Mouse (Mus musculus) forebrain, embryonic 14.5 days (tissue): ENCODE data around the gene Acoxl. TPM values are rescaled to one million over a fixed set of nuclear protein-coding genes. Genes with fewer than 3 reads are reported as not detected.
"Not testable (repeated sequence)": the region's sequence is repeated elsewhere in the genome, so short reads cannot be mapped to it uniquely, and the experiment has no call there.

ENCODE experiments used
- ATAC-seq: fragments of 200-750 bp; cut with Nextera tagmentation; 2 replicates; pipeline ENCODE4 v1.8.0; 2017; ENCODE audit warnings: mild to moderate bottlenecking, moderate library complexity
- DNase-seq: peaks from one replicate; pipeline ENCODE4 v3.0.0-alpha.2; 2015; ENCODE audit warnings: low spot score
- H3K27ac ChIP-seq: fragments of 300-500 bp; sonication (generic); 2 replicates; pipeline ENCODE4 v1.5.1; 2014; ENCODE audit warnings: low read depth, mild to moderate bottlenecking, control low read depth, low read length, moderate library complexity
- H3K27me3 ChIP-seq: fragments of 300-500 bp; sonication (generic); replicated peaks from 2 replicates; pipeline ENCODE4 v1.6.1; 2014; ENCODE audit warnings: low read length, control low read depth, mixed read lengths; ENCODE audit not compliant: control insufficient read depth, insufficient read depth
- H3K36me3 ChIP-seq: fragments of 300-500 bp; sonication (generic); 2 replicates; pipeline ENCODE4 v1.6.1; 2014; ENCODE audit warnings: low read length, control low read depth; ENCODE audit not compliant: control insufficient read depth, insufficient read depth
- H3K4me1 ChIP-seq: fragments of 300-500 bp; sonication (generic); 2 replicates; pipeline ENCODE4 v1.6.1; 2014; ENCODE audit warnings: antibody characterized with exemption, low read length, control low read depth; ENCODE audit not compliant: control insufficient read depth, insufficient read depth
- H3K4me2 ChIP-seq: fragments of 300-500 bp; sonication (generic); 2 replicates; pipeline ENCODE4 v1.6.1; 2014; ENCODE audit warnings: mild to moderate bottlenecking, control low read depth, low read length
- H3K4me3 ChIP-seq: fragments of 300-500 bp; sonication (generic); 2 replicates; pipeline ENCODE4 v1.5.1; 2014; ENCODE audit warnings: low read depth, low read length, control low read depth
- H3K9ac ChIP-seq: fragments of 300-500 bp; sonication (generic); 2 replicates; pipeline ENCODE4 v1.6.1; 2014; ENCODE audit warnings: mild to moderate bottlenecking, low read length, control low read depth, moderate library complexity
- H3K9me3 ChIP-seq: fragments of 300-500 bp; sonication (generic); replicated peaks from 2 replicates; pipeline ENCODE4 v1.6.1; 2016; ENCODE audit warnings: low read length, control low read depth, mixed read lengths; ENCODE audit not compliant: control insufficient read depth
- WGBS: fragments of 180-500 bp; shearing (Covaris S2); extraction: QIAGEN DNeasy Blood & Tissue Kit; methylation state at CpG from one replicate; pipeline ENCODE4 v1.1.7; 2014; 5-methylcytosine and 5-hydroxymethylcytosine counted together
- polyA plus RNA-seq: library from polyadenylated mRNA; unstranded; fragments of >200 nt; fragmentation: Nextera tagmentation; extraction: Ambion mirVana; gene quantifications from 2 replicates; pipeline ENCODE4 v1.2.1, GENCODE M21; 2014

Acoxl gene
- polyA plus RNA-seq, 1 experiment from 2014 or later, result not detected

DNA sequence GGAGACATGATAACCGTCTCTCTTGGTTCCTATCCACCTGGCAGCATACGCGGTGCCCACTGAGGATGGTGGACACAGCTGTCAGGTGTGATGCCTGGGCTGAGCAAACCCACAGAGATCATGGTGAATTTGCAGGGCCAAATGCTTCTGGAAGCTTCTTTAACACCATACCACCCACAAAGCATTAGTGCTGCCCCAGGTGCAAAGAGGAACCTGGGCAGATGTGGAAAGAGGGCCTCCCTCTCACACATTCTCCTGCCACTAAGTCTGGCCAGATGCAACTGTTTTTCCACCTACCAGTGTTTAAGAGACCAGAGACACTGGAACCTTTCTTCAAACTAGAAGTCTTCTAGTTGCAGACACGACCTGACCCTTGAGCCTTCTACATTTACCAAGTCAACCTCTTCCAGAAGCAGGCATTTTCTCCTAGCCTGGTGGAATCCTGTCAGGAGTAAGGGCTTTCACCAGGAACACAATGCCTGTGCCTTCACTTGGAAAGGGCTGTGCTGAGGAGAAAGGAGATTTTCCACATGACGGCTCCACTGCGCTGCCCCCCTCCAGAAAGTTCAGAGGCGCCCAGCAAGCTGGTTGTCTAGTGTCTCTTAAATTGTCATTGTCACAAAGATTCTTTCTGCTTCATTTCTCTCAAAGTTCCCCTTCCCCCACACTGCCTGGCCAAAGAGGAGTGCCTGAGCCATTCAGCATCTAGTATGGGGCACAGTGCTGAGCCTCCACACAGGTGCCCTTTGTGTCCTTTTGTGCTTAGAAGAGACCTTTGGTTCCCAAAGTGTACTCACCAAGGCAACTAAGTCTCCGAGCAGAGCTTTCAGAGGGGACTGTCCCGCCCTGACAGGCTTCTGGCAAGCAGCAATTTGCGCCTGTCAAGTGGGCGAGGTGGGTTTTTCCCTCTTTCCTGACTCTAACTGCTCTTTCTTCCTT, 253.0 kb downstream of the Acoxl start:
- DNase-seq (peak; percentile 9), ATAC-seq (no peak)
- Histone ChIP-seq H3K4me3 (no peak overlapping the region), H3K36me3 (no peaks in the 10 kb centered on the region), H3K27me3 (no peaks in the 10 kb centered on the region), H3K27ac (no peak overlapping the region), H3K9ac (no peak overlapping the region), H3K9me3 (no peaks in the 10 kb centered on the region), H3K4me2 (no peak overlapping the region), H3K4me1 (no peaks in the 10 kb centered on the region)
- WGBS, result 39% methylated on average over 11 of the region's 11 CpGs

DNA sequence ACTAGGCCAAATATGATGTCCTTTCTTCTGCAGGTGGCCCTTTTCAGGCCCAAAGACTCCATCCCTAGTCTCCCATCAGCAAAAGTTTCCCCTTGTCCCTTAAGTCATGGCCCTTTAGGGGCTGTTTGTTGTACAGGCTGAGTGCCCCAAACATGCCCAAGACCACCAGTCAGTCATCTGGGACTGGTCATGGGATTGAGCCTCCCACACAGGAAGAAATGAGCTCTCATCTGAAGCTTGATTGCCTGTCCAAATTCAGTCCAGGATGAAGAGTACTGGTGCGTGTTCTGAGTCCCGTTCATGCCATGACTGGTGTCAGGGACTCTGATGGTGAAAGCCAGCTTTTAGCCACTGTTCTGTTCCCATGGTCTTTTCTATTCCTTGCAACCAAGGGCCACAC, 253.8 kb downstream of the Acoxl start:
- Histone ChIP-seq H3K4me1 (no peaks in the 10 kb centered on the region), H3K27me3 (no peaks in the 10 kb centered on the region), H3K9me3 (no peaks in the 10 kb centered on the region), H3K4me3 (no peak overlapping the region), H3K36me3 (no peaks in the 10 kb centered on the region), H3K4me2 (no peak overlapping the region), H3K9ac (no peak overlapping the region), H3K27ac (no peak overlapping the region)
- ATAC-seq (no peak), DNase-seq (no peak)
- 75% methylated on average over 2 of the region's 2 CpGs for WGBS

DNA sequence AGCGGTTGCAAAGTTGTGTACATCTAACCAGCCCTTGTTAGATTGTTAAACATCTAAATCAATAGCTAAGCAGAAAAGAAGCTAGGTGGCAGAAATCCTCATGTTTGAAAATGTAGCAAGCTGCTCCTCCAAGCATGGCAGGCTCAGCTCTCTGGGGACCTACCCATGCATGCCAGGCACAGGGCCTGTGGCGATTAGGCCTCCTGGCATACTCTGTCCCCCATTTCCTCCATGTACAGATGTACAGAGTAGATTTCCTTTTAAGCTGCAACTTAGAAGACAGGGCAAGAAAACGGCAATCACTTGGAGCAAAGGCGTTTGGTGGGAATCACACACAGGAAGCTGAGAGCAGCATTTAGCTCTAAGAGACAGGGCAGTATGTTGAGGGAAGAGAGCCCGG, 255.5 kb downstream of the Acoxl start:
- Histone ChIP-seq H3K9ac (no peak overlapping the region), H3K36me3 (no peaks in the 10 kb centered on the region), H3K27me3 (no peaks in the 10 kb centered on the region), H3K9me3 (no peaks in the 10 kb centered on the region), H3K4me2 (no peak overlapping the region), H3K4me1 (no peaks in the 10 kb centered on the region), H3K27ac (no peak overlapping the region), H3K4me3 (no peak overlapping the region)
- 92% methylated on average over 5 of the region's 5 CpGs for WGBS
- DNase-seq, result no peak
- no peak for ATAC-seq

DNA sequence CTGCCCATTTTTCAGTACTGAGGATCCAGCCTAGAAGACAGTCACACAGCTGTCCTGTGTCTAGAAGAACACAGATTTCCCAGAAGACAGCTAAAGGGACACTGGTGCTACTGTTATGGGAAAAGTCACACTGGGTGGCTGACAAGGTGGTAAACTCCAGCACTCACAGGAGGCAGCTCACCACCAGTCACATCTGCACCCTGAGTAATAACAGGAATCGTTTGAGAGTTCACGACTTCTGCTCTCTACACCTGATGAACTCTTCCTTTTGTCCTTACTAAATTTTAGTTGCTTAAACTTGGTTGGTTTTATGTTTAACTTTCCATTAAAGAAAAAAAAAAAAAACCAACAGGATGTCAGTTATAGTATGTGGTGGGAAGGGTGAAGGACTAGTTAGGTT, 255.9 kb downstream of the Acoxl start:
- H3K27me3 ChIP-seq, result no peaks in the 10 kb centered on the region
- H3K9me3 ChIP-seq, result no peaks in the 10 kb centered on the region
- no peaks in the 10 kb centered on the region for H3K4me1 ChIP-seq
- DNase-seq (no peak), ATAC-seq (no peak)
- H3K4me2 ChIP-seq, result no peak overlapping the region
- H3K4me3 ChIP-seq, result no peak overlapping the region
- no peak overlapping the region for H3K27ac ChIP-seq
- H3K9ac ChIP-seq, result no peak overlapping the region
- H3K36me3 ChIP-seq, result no peaks in the 10 kb centered on the region
- 82% methylated on average over 2 of the region's 2 CpGs for WGBS

DNA sequence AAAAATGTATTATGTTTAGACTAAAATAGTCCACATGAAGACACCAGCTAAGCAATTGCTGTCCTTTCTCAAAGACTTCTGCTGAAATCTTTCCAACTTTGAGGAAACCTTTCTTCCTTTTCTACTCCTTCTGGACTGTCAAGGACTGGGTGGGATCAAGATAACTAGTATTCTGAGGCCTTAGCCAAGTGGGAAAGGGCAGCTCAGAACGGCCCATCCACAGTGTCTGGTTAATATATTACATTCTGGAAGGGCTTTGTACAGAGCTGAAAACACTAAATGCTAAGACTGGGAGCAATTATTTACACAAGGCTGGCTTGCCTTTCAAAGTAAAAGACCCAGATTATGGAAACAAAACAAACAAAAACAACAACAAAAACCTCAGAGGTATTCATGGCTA, 256.6 kb downstream of the Acoxl start:
- ATAC-seq, result no peak
- no peak overlapping the region for H3K9ac ChIP-seq

DNA sequence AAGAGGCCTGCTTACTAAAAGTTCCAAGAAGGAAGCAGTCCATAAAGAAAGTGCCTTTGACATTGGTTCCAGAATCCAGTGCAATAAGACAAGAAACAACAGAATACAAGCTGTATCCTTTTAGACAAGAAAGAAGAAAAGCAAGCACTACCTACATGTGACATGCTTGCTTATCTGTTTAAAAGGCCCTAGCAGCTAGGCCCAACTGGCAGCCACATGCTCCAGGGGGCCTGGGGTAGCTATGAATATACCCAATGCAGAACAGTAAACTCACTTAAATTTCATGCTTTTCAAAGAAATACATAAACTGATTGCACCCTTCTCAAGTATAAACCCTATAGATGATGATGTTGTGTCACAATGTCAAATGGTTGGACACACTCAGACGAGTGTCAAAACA, 257.4 kb downstream of the Acoxl start:
- Histone ChIP-seq H3K4me1 (no peaks in the 10 kb centered on the region), H3K36me3 (no peaks in the 10 kb centered on the region), H3K4me3 (no peak overlapping the region), H3K9me3 (no peaks in the 10 kb centered on the region), H3K27ac (no peak overlapping the region), H3K9ac (no peak overlapping the region), H3K4me2 (no peak overlapping the region), H3K27me3 (no peaks in the 10 kb centered on the region)
- DNase-seq, result no peak
- 91% methylated on average over 1 of the region's 1 CpGs for WGBS
- ATAC-seq, result no peak

More for the DNA sequence above, 256.6 kb downstream of the Acoxl start:
- H3K9me3 ChIP-seq, result no peaks in the 10 kb centered on the region
- no peak overlapping the region for H3K4me3 ChIP-seq
- H3K27ac ChIP-seq, result no peak overlapping the region
- H3K4me1 ChIP-seq, result no peaks in the 10 kb centered on the region
- no peaks in the 10 kb centered on the region for H3K27me3 ChIP-seq
- WGBS, result 17% methylated on average over 1 of the region's 1 CpGs
- H3K36me3 ChIP-seq, result no peaks in the 10 kb centered on the region
- DNase-seq, result no peak
- no peak overlapping the region for H3K4me2 ChIP-seq

DNA sequence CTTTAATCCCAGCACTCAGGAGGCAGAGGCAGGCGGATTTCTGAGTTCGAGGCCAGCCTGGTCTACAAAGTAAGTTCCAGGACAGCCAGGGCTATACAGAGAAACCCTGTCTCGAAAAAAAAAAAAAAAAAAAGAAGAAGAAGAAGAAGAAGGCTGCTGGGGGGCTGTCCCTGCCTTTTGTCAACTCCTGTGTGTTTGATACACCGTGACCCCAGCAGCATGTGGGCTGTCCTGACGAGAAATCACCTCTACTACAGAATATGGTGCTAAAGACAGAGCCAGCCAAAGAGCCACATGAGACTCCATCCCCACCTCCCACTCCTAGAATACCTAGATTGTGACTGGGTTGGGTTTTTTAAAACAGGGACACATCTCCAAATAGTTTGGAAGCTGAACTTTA, 259.4 kb downstream of the Acoxl start:
- H3K4me3 ChIP-seq, H3K36me3 ChIP-seq, H3K9me3 ChIP-seq, H3K4me1 ChIP-seq, H3K4me2 ChIP-seq, ATAC-seq, H3K27ac ChIP-seq, DNase-seq, H3K27me3 ChIP-seq, H3K9ac ChIP-seq: not testable (repeated sequence)
- WGBS, result 92% methylated on average over 4 of the region's 5 CpGs

DNA sequence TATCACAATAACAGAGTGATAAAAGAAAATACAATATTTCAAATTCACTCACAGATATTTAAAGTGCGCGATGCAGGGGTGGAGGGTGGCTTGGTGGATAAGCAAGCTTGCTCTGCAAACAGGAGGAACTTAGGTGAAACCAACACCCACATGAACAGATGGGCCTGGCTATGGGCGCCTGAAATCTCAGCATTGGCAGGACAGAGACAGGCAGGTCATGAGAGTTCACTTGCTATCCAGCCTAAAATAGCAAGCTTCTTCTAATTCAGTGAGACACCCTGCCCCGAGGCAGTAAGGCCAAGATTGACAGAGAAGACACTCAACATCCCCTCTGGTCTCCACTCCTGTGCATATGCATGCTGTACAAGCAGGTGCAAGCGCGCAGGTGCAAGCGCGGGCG, 263.4 kb downstream of the Acoxl start:
- H3K4me1 ChIP-seq, result no peaks in the 10 kb centered on the region
- no peaks in the 10 kb centered on the region for H3K27me3 ChIP-seq
- no peak for DNase-seq
- no peaks in the 10 kb centered on the region for H3K36me3 ChIP-seq
- no peaks in the 10 kb centered on the region for H3K9me3 ChIP-seq
- H3K4me2 ChIP-seq, result no peak overlapping the region
- no peak overlapping the region for H3K27ac ChIP-seq
- ATAC-seq, result no peak
- H3K4me3 ChIP-seq, result no peak overlapping the region
- H3K9ac ChIP-seq, result no peak overlapping the region
- WGBS, result 94% methylated on average over 9 of the region's 9 CpGs

DNA sequence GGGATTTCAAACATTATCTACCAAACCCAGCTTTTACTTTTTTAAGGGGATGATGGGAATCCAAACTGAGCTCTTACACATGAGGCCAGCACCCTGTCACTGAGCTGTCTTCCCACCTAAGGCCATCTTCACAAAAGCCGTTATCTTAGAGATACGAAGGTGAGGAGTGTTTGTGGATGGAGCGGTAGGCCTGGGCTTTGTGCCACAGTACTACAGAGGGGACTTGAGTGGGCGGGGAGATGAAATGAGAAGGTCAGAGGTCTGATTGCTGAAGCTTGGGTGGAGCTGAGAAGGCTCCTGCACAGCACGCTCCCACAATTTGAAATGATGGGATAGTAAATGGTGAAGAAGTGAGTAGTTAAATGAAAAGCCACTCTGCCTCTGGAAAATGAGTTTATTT, 266.1 kb downstream of the Acoxl start:
- no peaks in the 10 kb centered on the region for H3K9me3 ChIP-seq
- H3K36me3 ChIP-seq, result no peaks in the 10 kb centered on the region
- ATAC-seq (no peak), DNase-seq (no peak)
- H3K4me2 ChIP-seq, result no peak overlapping the region
- WGBS, result 83% methylated on average over 5 of the region's 5 CpGs
- no peaks in the 10 kb centered on the region for H3K4me1 ChIP-seq
- no peak overlapping the region for H3K9ac ChIP-seq
- H3K27ac ChIP-seq, result no peak overlapping the region
- H3K4me3 ChIP-seq, result no peak overlapping the region
- H3K27me3 ChIP-seq, result no peaks in the 10 kb centered on the region
